Mouse (Mus musculus) bone marrow macrophage, adult 2 months (primary cell): ENCODE results near the gene Bahcc1.

Source experiments
- CTCF ChIP-seq: IDR thresholded peaks from 2 replicates; pipeline ENCODE4 v1.5.1; 2012; ENCODE audit warnings: low read depth, mild to moderate bottlenecking, low read length, moderate library complexity
- POLR2A ChIP-seq: IDR thresholded peaks from 2 replicates; pipeline ENCODE4 v1.6.1; 2012; ENCODE audit warnings: mild to moderate bottlenecking, low read depth, low read length, borderline replicate concordance

- TF ChIP-seq CTCF (no peak), POLR2A (no peak)
Measured at GRCm38 (mm10) chr11:120237166-120238131, 4.7 kb downstream of the Bahcc1 start.
